Mouse (Mus musculus): Measurements from ENCODE around the gene Gm13277.

GRCm38 (mm10) chr4:88815928-88816327 lies 27.5 kb downstream of the Gm13277 start, which contains the start of gene Ifna7:
- no peak for TF ChIP-seq CTCF (conservative IDR thresholded peaks at IDR 0.05; ENCODE audit: insufficient read depth, insufficient read length, low read depth, low read length)
- TF ChIP-seq POLR2A (IDR thresholded peaks at IDR 0.05; ENCODE audit: low read depth, low read length) = no peak

All from kidney, adult 2 months (tissue).